Mouse (Mus musculus): ENCODE measurements around the gene Cct3.
"Not testable (repeated sequence)": the region's sequence is repeated elsewhere in the genome, so short reads cannot be mapped to it uniquely, and the experiment has no call there.

The Cct3 gene

DNA sequence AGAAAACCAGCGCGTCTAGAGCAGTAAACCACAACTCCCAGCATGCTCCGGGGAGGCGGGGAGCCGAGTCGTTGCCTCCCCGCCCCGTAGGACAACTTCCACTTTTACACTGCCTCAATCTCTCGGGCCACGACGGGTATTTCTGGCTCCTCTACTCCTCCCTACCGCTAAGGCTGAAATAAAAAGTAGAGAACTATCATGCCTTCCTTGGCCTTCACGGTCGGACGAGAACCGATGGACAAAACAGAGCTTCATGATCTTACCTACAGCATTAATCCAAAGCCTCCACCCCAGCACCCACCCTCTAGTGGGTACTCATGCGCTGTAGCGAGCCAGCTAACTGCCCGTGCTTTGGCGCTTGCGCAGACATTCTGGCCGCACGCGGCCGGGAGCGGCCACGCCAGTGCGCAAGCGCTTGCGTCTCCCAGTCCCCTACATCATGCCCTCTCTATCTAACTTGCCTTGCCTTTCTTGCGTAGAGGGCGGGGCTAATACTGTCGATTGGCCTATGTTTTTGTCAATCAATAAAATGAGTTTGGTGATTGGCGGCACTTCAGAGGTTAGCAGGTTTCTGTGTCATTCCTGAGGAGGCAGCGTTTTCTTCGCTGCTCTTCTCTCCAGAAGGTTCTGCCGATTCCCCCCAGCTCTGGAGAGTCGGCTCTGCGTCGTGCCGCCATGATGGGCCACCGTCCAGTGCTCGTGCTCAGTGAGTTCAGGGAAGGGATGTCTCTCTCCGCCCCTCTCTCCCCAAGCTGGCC lies at the start of gene Cct3, which contains the start of gene Tsacc:
Cct3 (plus strand) TSS at position 556 of the 758 bp plus-strand sequence.
Tsacc (minus strand) TSS at position 439 of the 758 bp plus-strand sequence.
- peak; percentile 98 for DNase-seq (ENCODE audit: low spot score)

DNA sequence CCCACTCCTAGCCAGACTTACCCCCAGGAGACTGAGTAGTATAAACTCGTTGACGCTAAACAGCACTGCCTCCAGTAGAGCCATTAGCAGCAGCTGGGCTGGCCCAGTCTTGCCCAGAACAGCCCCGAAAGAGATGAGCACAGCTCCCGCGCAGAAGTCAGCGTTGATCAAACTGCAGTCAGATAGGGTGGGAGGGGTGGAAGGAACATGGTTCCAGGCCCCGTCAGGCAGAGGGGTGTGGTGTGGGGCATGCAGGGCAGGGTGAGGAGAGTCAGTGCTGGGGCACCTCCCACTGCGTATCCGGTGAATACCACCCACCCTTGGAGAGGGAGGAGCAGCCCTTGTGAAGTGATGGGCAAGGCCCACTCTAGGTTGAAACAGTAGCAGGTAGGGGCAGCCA lies 49.2 kb upstream of the Cct3 start:
- DNase-seq (ENCODE audit: low spot score), result no peak

- no peak for DNase-seq (ENCODE audit: low spot score)
These were observed 48.5 kb upstream of the Cct3 start for GRCm38 (mm10) chr3:88248406-88248805.

- no peak for DNase-seq (ENCODE audit: low spot score)
These were observed 44.2 kb upstream of the Cct3 start for GRCm38 (mm10) chr3:88252739-88253138.

DNA sequence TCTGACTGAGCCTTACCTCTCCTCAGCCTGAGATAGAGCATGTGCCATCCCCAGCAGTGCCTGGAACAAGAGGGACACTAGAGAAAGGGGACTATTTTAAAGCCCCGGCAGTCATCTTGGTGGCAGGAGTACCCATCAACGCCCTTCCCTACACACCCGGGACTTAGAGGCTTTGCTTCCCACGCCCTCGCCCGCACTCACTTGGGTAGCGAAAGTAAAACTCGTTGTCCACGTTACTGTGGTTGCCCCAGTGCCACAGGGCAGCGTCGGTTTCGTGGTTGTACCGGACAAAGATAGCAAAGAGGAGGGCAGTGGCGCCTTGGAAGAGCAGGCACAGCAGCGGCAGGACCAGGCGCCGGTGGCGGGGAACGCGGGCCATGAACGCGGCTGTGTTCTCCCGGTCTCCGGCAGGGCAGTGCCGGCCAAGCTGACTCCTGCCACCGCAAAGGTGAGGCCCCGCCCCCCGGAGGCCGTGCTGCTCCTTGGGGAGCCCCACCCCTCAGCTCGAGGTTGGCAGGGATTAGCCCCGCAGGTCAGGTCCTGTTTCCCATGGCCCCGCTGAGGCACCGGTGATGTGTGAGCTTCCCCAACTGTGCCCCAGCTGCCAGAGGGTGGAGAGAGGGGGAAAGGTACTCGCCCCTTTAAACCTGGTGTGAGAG lies 42.5 kb upstream of the Cct3 start, which contains the start of gene Rhbg:
Rhbg (minus strand) TSS at position 442 of the 659 bp plus-strand sequence.
- no peak for DNase-seq (ENCODE audit: low spot score)

DNA sequence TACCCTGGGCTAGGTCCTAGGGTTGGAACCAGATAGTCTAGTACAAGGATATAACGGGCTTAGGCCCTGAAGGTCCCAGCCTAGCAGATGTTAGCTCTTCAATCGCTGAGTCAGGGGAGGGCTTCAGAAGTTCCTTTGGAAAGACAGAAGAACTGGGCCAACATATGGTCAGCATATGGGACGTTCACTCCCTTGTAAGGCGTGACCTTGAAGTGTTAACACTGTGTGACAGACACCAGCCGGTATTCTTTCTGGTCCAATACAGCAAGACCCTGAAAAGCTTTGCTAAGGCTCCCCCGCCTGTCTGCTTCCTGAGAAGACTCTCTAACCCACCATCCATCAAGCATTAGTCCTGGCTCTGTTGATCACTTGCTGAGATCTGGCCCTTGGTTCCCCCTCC lies 41.0 kb upstream of the Cct3 start:
- DNase-seq (ENCODE audit: low spot score), result no peak

- DNase-seq (ENCODE audit: low spot score), result no peak
These were observed 40.5 kb upstream of the Cct3 start for GRCm38 (mm10) chr3:88256382-88256781.

DNA sequence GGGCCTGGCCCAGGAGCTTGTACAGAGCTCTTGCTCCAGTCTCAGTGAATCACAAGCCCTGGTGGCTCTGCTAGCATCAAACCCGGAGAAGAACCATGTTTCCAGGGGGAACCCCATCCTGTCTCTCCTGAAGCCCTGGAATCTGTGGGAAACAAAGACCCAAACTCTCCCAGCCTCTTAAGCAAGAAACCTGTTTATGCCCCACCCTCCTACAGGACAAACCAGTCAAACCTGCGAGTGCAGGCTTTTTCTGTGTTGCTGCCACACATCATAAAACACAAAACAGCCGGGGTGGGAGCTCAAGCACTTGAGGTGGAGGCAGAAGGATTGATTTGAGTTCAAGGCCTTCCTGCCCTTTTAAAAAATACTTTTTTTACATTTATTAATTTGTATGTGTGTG lies 34.6 kb upstream of the Cct3 start:
- DNase-seq (ENCODE audit: low spot score), result no peak

- not testable (repeated sequence) for DNase-seq (ENCODE audit: low spot score)
These were observed 28.9 kb upstream of the Cct3 start for GRCm38 (mm10) chr3:88268014-88268413.

DNA sequence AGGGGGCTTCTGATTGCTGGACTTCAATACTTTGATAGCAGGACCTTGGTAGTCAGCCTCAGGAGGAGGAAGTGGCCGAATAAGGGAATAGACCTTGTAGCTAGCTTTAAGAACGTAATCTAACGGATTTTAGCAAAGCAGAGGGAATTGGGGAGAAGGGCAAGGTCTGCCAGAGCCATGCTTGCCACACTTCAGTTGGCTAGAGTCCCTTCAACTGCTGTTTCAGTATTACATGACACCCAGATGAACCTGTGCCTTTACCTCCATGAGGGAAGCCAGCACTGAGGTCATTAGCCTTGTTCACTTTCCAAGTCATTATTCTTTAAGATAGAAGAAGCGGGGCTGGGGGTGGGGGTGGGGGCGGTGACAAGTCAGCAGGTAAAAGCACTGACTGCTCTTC lies 27.9 kb upstream of the Cct3 start:
- no peak for DNase-seq (ENCODE audit: low spot score)

GRCm38 (mm10) chr3:88271298-88271697 lies 25.6 kb upstream of the Cct3 start:
- DNase-seq (ENCODE audit: low spot score), result not testable (repeated sequence)

GRCm38 (mm10) chr3:88271859-88272258 lies 25.1 kb upstream of the Cct3 start:
- no peak for DNase-seq (ENCODE audit: low spot score)

DNA sequence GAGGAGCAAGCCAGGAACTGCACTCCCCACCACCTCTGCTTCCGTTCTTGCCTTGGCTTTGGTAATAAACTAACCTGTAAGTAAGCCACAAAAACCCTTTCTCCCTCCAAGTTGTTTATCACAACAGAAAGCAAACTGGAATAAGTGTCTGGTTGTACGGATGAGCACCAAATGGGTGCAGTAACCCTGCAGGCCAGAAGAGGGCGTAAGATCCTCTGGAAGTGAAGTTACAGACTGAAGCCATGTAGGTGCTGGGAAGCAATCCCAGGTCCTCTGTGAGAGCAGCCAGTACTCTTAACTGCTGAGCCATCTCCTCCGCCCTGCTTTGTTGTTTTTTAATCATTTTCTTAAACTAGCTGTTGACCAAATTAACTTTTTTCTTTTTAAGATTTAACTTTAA lies 22.9 kb upstream of the Cct3 start:
- DNase-seq (ENCODE audit: low spot score), result no peak

- no peak for DNase-seq (ENCODE audit: low spot score)
These were observed 20.8 kb upstream of the Cct3 start for GRCm38 (mm10) chr3:88276121-88276520.

DNA sequence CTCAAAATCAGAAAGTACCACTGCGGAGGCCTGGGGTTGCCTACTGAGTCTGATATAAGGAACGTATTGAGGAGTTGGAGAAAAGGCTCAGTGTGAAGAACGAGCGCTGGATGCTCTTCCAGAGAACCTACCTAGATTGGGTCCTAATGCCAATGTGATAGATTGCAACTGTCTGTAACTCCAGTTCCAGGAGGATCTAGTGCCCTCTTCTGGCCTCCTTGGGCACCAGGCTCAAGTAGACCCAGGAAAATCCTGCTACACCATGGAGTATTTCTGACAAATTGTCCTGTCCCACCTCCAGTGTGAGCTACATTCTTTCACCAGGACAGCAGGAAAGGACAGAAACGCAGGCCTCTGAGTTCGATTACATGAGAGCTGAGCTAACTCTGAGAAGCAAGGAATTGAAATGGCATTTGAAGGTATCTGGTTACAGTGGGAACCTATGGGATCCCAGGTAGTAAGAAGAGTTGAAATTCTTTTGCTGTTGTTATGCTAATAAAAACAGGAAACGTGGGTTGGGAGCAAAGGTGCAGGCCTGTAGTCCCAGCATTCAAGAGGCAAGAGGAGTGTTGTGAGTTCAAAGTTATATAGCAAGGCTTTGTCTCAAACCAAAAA lies 20.3 kb upstream of the Cct3 start:
- peak; percentile 52 for DNase-seq (ENCODE audit: low spot score)

- no peak for DNase-seq (ENCODE audit: low spot score)
These were observed 16.9 kb upstream of the Cct3 start for GRCm38 (mm10) chr3:88280035-88280434.

DNA sequence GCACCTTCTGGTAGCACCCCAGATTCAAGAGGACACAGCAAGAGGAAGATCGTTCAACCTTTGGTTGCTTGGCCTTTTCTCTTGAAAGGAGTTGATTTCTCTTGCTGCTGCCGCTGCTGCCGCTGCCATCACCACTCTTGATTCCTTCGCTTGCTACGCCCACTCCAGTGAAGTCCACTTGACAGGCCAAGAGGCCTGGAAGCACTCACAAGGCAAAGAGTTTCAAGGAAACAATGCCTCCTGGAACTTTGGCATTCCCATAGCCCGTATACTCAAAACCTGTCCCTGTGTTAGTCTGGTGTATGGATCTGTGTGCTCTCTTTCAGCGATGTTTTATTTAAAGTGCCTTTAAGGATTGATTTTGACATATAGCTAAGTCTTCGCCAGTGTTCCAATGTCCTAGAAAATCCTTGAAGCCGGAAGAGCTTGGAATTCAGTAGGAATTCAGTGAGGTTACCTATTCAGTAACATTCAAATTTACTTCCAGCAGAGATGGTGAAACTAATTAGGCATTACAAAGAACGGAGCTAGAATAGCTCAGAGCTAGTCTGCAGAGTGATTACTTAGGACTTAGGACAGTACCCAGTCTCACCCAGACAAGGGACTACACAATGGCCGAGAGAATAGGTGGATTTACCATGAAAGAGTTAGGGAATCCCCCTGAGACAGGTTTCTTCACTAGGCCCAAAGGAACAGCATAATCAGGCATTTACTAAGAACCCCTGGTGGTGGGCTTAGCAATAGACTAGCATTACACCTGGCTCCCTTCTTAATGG lies 15.6 kb upstream of the Cct3 start:
- not testable (repeated sequence) for DNase-seq (ENCODE audit: low spot score)

DNA sequence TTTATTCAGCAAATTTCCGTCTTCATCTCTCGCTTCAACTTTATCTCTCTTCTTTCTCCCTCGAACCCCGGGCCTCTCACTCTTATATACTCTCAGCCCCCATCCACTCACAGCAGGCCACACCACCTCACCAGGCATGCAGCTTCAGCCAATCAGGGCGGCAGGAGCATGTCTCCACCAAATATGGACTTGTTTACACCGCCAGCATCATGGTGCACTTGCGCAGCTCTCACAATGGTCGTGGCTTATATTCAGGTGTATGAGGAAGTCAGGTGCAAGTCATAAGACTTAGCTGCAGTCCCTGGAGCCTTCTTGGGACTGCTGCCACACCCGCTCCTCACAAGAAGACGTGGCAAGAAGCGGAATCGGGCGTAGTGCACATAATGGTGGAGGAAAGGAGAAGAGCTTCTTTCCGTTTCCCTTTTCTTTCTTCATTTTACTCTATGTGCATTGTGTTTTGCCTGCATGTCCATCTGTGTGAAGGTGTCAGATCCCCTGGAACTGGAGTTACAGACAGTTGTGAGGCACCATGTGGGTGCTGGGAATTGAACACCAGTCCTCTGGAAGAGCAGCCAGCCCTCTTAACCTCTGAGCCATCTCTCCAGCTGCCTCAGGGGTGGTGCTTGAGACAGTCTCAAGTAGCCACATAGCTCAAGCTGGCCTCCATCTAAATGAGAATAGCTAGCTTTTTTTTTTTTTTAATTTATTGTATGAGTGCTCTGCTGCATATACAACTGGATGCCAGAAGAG lies 11.9 kb upstream of the Cct3 start:
- DNase-seq (ENCODE audit: low spot score), result not testable (repeated sequence)

- not testable (repeated sequence) for DNase-seq (ENCODE audit: low spot score)
These were observed 11.4 kb upstream of the Cct3 start for GRCm38 (mm10) chr3:88285565-88285895.

DNA sequence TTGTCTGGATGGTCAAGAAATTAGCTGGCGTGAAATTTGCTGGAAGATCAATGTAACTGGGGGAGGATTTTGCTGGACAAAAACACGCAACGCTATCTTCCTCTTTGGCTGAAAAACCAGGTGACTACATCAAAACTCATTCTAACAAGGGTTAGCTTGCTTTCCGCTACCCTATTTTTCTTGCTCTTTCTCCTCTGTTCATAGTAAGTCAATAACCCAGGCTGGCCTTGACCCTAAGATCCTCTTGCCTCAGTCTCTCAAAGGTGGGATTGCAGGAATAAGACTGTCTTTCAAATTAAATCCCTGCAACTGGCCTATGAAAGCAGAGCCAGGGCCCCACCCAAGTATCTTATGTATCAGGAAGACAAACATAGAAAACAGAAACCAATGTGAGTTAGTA lies 9.8 kb upstream of the Cct3 start, which contains the start of gene Gm38392:
Gm38392 (minus strand) TSS at position 101 of the 400 bp plus-strand sequence.
- no peak for DNase-seq (ENCODE audit: low spot score)

DNA sequence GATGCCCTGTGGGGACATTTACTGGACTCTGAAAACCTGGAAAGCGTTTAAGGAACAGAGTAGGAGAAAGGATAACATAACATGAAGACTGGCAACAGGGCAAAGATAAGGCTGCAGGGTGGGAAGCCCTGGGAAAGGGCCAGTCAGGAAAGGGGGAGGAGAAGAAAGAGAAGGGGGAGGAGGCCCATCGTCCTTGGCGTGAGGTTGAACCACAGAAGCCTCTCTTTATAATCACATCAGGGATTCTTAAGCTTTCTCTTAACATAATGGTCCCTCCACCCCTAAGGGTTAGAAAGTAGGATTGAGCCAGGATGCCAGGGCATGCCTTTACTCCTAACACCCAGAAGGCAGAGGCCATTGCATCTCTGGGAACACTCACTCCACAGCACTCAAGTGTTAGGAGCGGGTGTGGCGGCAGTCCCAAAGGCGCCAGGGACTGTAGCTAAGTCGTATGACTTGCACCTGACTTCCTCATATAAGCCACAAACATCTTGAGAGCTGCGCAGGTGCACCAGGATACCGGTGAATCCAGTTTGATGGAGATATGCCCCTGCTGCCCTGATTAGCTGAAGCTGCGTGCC lies 8.7 kb upstream of the Cct3 start:
- not testable (repeated sequence) for DNase-seq (ENCODE audit: low spot score)
